Mouse (Mus musculus): ENCODE measurements at regions not wholly inside any gene's neighbourhood (a gene's known extent, or its start where the extent isn't known, plus 50 kb on each side); places are given as distances from the start of the nearest gene placed in this dataset.

- DNase-seq (ENCODE audit: low spot score in 2 of 2): no peak
These were observed 107.7 kb downstream of the Far1 start for GRCm38 (mm10) chr7:113621316-113621715.

DNA sequence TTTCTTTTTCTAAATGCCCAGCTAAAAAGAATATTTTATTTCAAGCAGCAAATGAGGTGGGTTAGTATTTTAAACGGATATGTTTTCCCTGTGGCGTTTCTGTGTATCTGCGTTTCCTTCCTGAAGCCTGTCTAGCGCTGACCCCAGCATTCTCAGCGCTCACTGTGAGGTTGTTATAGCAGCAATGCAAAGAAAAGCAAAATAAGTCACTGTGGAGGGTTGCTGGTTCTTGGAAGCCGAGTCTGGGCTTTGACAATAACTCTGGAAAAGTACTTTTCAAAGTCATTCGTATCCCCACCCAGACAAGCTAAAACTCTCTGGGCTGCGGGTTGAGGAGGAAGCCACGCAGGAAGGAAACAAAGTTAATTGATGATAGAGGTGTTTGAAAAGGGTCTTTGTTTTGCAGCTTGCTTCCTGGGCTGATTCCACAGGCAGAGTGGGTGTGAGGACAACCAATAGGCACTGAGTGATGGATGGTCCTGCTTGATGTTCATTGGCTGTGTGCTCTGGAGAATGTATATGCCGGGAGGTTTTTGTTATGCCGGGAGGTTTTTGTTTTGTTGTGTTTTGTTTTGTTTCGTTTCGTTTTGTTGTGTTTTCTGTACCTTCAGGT is 108.4 kb downstream of the Far1 start:
- DNase-seq (ENCODE audit: low spot score in 2 of 2): no peak

DNA sequence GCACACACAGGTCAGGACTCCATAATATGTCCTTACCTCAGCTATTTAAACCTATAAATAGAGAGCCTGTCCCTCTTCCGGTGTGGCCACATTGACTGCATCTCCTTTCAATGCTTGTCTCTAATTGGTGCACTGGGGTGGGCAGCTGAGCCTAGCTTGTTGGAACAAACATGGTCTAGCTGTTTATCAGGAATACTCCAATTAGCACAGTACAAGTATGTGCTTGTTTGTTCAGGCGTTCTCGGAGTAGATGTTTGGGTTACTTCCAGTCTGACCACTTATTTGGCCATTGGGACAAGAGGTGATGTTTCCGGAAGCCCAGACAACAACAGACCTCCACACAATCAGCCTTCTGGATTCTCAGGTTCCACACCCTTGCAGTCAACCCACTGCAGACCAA is 109.7 kb downstream of the Far1 start:
- no peak for DNase-seq (ENCODE audit: low spot score in 2 of 2)

GRCm38 (mm10) chr7:113623962-113624361 is 110.3 kb downstream of the Far1 start:
- DNase-seq (ENCODE audit: low spot score in 2 of 2): no peak

DNA sequence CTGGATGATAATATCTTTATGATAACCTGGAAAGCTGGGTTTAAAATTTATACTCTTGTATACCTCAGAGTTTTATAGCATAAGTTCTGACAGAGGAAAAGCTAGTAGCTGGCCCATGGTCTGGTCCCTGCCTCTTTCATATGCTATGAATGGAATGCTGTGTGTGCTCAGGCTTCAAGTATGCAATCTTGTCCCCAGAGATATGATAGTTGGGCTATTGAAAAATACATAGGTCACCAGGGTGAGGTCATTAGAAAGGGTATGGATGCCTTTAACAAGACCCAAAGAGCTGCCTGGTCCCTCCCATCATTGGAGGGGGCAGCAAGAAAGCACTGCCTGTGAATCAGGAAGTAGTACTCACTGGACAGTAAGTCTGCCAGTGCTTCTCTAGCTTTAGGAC is 113.1 kb downstream of the Far1 start:
- no peak for DNase-seq (ENCODE audit: low spot score in 2 of 2)

DNA sequence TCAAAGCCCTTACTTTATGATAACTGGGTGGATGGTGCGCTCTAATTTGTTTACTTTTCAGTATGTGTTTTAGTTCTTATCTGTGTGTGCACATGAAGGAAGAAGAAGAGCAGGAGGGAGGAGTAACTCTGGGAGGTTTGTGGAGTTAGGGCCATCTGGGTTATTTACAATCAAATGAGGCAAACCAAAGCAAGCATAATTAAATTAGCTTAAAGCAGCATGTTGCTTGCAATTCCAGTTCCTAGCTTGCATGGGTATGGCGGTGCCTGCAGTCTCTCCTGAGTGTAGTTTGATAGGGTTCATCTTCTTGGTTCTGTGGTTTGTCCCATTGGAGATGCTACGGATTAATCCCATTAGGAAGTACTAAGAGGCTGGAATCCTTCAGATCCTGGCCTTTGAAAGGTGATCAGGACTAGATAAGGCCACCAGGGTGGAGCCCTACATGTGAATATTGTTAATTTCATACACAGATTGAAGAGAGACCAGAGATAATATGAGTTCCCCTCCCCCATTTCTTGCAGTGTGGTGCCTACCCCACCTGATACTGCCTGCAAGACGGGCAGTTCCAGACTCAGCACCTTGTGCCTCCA is 123.5 kb downstream of the Far1 start:
- no peak for DNase-seq (ENCODE audit: low spot score in 2 of 2)

GRCm38 (mm10) chr7:113638098-113638497 is 124.5 kb downstream of the Far1 start:
- DNase-seq (ENCODE audit: low spot score in 2 of 2): peak in 1 of 2 experiments; percentile 35

GRCm38 (mm10) chr7:113642540-113642939 is 123.3 kb upstream of the Spon1 start:
- DNase-seq (ENCODE audit: low spot score in 2 of 2): no peak

DNA sequence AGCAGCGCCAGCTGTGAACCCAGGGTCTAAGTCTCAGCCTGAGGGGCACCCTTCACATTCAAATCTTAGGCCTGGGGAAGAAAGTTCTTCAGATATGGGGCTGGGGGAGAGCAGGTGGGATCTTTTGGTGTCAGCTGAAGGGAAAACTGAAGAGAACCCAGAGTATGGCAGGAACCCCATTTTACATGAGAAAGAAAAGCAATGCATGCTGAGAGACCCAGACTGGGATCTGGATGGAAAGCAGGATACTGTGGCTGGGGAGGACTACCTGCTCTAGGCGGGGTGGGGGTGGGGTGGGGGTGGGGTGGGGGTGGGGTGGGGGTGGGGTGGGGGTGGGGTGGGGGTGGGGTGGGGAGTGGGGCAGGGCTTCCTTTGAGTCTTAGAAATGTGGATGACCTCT is 115.2 kb upstream of the Spon1 start:
- DNase-seq (ENCODE audit: low spot score in 2 of 2): no peak

GRCm38 (mm10) chr7:113651696-113652095 is 114.1 kb upstream of the Spon1 start:
- DNase-seq (ENCODE audit: low spot score in 2 of 2): no peak

- DNase-seq (ENCODE audit: low spot score in 2 of 2): peak; percentile 57 to 70
These were observed 112.7 kb upstream of the Spon1 start for GRCm38 (mm10) chr7:113653130-113653529.

DNA sequence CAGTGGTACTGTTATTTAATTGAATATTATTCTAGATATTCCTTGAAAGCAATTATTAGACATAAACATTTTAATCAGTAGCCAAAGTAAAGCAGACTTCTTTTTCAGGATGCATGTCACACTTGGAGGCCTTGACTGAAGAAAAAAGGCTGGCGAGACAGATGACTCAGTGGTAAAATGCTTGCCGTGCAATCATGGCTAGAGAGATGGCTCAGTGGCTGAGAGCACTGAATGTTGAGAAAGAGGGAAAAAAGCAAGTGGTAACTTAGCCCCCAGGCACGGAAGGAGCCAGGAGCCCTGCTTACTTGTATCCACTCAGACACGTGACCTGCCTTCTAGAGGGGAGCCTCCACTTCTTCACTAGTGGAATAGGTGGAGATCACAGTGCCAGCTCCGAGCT is 110.5 kb upstream of the Spon1 start:
- no peak for DNase-seq (ENCODE audit: low spot score in 2 of 2)

- DNase-seq (ENCODE audit: low spot score in 2 of 2): no peak
These were observed 92.8 kb upstream of the Spon1 start for GRCm38 (mm10) chr7:113672779-113673595.

DNA sequence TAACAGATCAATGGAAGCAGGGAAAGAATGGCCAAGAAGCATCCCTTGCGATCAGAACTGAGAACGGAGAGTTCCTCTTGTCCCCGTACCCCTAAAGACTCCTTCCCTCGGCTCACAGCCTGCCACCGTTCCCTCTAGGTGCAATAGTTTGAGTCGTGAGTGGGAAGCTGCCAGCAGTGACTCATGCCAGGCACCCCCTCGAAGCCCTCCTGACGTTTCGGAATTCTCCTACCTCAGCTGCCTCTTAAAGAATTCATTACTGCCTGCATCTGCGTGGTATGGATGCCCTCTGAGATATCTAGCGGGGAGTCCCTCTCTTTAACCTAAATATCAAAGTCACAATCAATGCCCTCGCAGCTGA is 92.2 kb upstream of the Spon1 start:
- no peak for DNase-seq (ENCODE audit: low spot score in 2 of 2)

DNA sequence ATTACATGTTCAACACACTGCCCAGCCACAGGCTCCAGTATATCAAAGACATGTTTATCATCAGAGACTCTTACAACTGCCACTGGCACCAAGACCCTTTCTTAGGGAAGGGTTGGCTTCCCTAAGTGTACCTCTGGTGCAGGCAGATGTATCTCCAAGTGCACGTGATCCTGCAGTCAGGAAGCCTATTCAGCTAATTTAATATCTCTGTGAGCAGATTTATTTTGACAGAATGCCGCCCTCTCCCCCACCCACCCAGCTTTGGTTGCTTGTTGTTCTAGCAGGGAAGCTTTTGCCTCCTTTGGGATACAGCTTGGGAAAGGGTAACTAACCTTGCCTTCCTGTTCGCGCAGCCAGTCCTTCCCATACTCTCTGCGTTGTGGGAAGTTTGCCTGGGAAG is 83.5 kb upstream of the Spon1 start:
- DNase-seq (ENCODE audit: low spot score in 2 of 2): peak; percentile 19 to 30

DNA sequence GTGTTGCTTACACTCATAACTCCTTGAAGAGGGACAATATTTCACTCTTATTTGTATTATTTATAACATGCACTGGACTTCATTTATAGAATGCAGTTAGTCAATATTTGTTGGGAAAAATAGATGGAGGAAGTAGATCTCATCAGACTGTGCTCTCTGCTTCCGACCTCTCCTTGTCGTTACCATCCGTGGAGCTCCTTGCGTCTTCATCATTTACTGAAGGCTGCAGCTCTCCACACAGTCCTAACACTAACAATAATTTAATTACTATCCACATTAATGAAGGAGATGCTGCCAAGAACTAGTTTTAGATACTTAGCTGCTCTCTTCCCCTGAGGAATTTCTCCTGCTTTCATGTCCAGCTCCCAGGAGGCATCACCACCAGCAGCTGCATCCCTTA is 80.4 kb upstream of the Spon1 start:
- DNase-seq (ENCODE audit: low spot score in 2 of 2): no peak

DNA sequence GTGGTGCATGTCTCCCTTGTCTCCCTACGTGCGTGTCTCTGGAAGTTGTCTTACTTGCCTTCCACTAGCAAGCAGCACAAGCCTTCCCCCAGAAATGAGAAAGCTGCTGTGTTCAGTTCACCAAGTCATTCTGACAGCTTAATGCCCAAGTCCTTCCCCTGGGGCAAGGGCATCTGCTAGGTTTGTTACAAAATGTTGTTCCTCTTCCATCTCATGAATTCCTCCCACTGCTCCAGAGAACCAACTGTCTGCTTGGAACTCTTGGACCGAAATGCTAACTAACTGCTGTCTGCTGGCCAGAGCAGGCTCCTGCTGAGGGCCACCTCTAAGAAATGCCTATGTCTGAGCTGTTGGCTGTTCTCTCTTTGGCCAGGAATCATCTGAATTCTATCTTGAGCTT is 79.3 kb upstream of the Spon1 start:
- no peak for DNase-seq (ENCODE audit: low spot score in 2 of 2)

- DNase-seq (ENCODE audit: low spot score in 2 of 2): no peak
These were observed 78.2 kb upstream of the Spon1 start for GRCm38 (mm10) chr7:113687566-113687965.

DNA sequence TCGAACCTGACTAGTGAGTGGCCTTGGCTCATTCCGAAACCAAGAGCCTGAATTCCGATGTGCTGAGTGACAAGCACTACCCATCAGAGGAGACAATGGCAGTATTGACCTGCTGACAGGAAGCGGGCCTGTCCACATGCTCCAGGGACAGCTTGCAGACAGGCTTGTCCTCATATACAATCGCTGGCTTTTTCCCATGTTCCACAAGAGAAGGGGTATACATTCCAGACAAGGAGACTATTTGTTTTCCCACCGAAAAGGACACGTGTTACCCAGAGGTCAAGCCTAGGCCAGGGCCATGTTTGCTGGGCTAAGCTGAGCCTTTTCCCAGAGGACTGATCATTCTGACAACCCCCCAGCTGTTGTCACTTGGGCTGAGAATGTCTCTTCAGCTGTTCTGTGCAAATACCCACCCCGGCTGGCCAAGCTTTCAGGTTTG is 77.5 kb upstream of the Spon1 start:
- DNase-seq (ENCODE audit: low spot score in 2 of 2): no peak

DNA sequence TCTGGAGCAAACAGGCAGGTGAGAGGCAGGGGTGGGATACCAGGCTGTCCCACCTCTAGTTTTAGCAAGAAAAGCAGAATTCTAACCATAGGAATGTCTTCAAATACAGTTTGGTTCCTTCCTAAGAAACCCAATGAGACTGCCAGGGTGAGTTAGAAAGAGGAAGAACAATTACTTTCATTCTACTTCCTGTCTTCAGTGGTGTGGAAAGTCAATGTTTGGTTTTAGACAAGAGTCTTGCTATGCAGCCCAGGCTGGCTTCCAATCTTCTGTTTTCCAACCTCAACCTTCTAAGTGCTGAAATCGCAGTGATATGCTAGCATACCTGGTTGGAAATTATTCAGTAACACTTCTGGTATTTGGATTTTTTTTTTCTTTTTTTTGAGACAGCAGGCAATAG is 77.1 kb upstream of the Spon1 start:
- no peak for DNase-seq (ENCODE audit: low spot score in 2 of 2)

DNA sequence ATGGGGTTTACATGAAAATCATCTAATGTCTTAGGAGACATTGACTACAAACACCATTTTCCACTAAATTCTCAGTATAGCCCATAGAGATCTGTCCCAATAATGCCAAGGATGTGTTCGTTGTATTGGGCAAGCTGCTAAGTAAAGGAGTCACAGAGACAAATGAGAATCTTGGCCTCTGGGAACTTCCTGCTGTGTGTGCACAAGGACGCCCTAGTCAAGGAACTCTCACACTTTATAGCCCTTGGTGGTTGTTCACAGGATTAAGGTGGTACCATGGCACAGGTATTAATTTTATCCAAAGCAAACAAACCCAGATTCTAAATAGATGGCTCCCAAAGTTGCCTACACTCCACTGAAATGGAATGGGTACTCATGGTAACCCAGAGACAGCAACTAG is 76.7 kb upstream of the Spon1 start:
- no peak for DNase-seq (ENCODE audit: low spot score in 2 of 2)

GRCm38 (mm10) chr7:113691756-113692155 is 74.0 kb upstream of the Spon1 start:
- DNase-seq (ENCODE audit: low spot score in 2 of 2): no peak

DNA sequence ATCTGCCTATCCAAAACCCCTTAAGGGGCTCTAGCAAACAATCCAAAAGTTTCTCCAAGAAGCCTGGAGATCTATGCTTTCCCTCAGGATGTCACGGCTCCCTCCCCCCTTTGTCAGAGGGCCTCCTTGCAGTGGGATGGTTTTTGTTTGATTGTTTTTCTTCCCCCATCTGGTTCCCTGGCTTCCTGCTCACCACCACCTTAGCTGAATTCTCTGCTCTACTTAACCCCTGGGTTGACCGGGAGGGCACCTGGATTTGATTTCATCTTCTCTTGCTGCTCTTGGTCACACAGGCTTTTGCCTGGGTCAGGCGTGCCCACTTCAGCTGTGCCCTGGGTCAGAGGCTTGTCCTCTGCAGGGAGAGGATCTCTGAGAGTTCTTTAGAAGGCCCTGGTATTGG is 72.3 kb upstream of the Spon1 start:
- no peak for DNase-seq (ENCODE audit: low spot score in 2 of 2)
